21 mouse cellular contexts compared by ENCODE assay signal in genomic region chr5:7073936-7074631, GRCm38 (mm10).
DNase-seq lines count a peak whose midpoint lies in the region; ATAC-seq and TF ChIP-seq lines count a peak whose summit lies in the region.
"Had no signal": no experiment of that assay in that cellular context is flagged by ENCODE, and none has a peak within 500 bp of the region (broad histone marks: within the 10 kb centered on the region; RNA-seq: fewer than 3 reads in every experiment).

No protein-coding gene starts in this region.

- peak; percentile 79 for ATAC-seq in forebrain, postnatal 0 days
- no peak for ATAC-seq in forebrain, embryonic 13.5 days
- no peak for ATAC-seq in neural tube, embryonic 15.5 days (ENCODE audit: low FRiP score)
- ATAC-seq in midbrain, embryonic 13.5 days: 0 out of 2 replicates have a peak, but pooled peaks have one; percentile 40
- ATAC-seq in monocyte, adult 5-6 weeks (replicated peaks; ENCODE audit: insufficient number of reproducible peaks, low FRiP score, low TSS enrichment, poor library complexity, severe bottlenecking): no peak

- no peak overlapping the region for H3K4me2 ChIP-seq in forebrain, postnatal 0 days (ENCODE audit: low read depth)
- H3K4me2 ChIP-seq in forebrain, embryonic 13.5 days: no peak overlapping the region
- no peak overlapping the region for H3K4me2 ChIP-seq in neural tube, embryonic 15.5 days
- H3K4me2 ChIP-seq in midbrain, embryonic 13.5 days (replicated peaks): no peak overlapping the region
- H3K4me2 ChIP-seq: limb, embryonic 12.5 days; liver, embryonic 13.5 days; lung, embryonic 15.5 days had no signal

- H3K4me1 ChIP-seq in forebrain, postnatal 0 days (ENCODE audit: insufficient read depth): no peaks in the 10 kb centered on the region
- no peaks in the 10 kb centered on the region for H3K4me1 ChIP-seq in forebrain, embryonic 13.5 days
- H3K4me1 ChIP-seq in neural tube, embryonic 15.5 days: no peaks in the 10 kb centered on the region
- H3K4me1 ChIP-seq in midbrain, embryonic 13.5 days (replicated peaks): no peaks in the 10 kb centered on the region
- H3K4me1 ChIP-seq: limb, embryonic 12.5 days; liver, embryonic 13.5 days; lung, embryonic 15.5 days had no signal

- no peaks in the 10 kb centered on the region for H3K9me3 ChIP-seq in forebrain, postnatal 0 days (ENCODE audit: low read length)
- H3K9me3 ChIP-seq in forebrain, embryonic 13.5 days (replicated peaks): no peaks in the 10 kb centered on the region
- H3K9me3 ChIP-seq in neural tube, embryonic 15.5 days (replicated peaks): no peaks in the 10 kb centered on the region
- H3K9me3 ChIP-seq in midbrain, embryonic 13.5 days: no peaks in the 10 kb centered on the region
- H3K9me3 ChIP-seq: limb, embryonic 12.5 days; liver, embryonic 13.5 days; lung, embryonic 15.5 days had no signal

- peak; percentile 53 for DNase-seq in forebrain, postnatal 0 days
- peak; percentile 15 for DNase-seq in neural tube, embryonic 10.5 days (ENCODE audit: extremely low spot score, low spot score)
- DNase-seq in adrenal gland, adult 2 months: no peak
- DNase-seq: adrenal gland, adult 8-10 months; cerebellum, adult 9-11 months; gastrocnemius, postnatal 10 days; heart, adult 18-20 months; heart, postnatal 4 days; kidney, adult 11 months; liver, embryonic 13.5 days; thymus, postnatal 25 days had no signal

- no peak overlapping the region for H3K27ac ChIP-seq in forebrain, postnatal 0 days (ENCODE audit: low read depth, low read length)
- H3K27ac ChIP-seq in forebrain, embryonic 13.5 days: no peak overlapping the region
- H3K27ac ChIP-seq in neural tube, embryonic 15.5 days (replicated peaks): no peak overlapping the region
- H3K27ac ChIP-seq in midbrain, embryonic 13.5 days: no peak overlapping the region
- H3K27ac ChIP-seq: kidney, postnatal 0 days; limb, embryonic 12.5 days; liver, embryonic 13.5 days; lung, embryonic 15.5 days; macrophage; stomach, postnatal 0 days had no signal

- TF ChIP-seq CTCF in forebrain, postnatal 0 days (IDR thresholded peaks at IDR 0.05; ENCODE audit: low read depth): no peak

- no peak overlapping the region for H3K9ac ChIP-seq in forebrain, postnatal 0 days
- no peak overlapping the region for H3K9ac ChIP-seq in forebrain, embryonic 13.5 days
- no peak overlapping the region for H3K9ac ChIP-seq in neural tube, embryonic 15.5 days (replicated peaks)
- H3K9ac ChIP-seq in midbrain, embryonic 13.5 days (replicated peaks): no peak overlapping the region
- H3K9ac ChIP-seq: limb, embryonic 12.5 days; liver, embryonic 13.5 days; lung, embryonic 15.5 days had no signal

- H3K27me3 ChIP-seq in forebrain, postnatal 0 days (ENCODE audit: insufficient read depth, low read length): no peaks in the 10 kb centered on the region
- H3K27me3 ChIP-seq in forebrain, embryonic 13.5 days: no peaks in the 10 kb centered on the region
- H3K27me3 ChIP-seq in neural tube, embryonic 15.5 days (replicated peaks): no peaks in the 10 kb centered on the region
- no peaks in the 10 kb centered on the region for H3K27me3 ChIP-seq in midbrain, embryonic 13.5 days
- H3K27me3 ChIP-seq: CH12.LX; limb, embryonic 12.5 days; liver, embryonic 13.5 days; lung, embryonic 15.5 days had no signal

- 52% methylated on average over 1 of the region's 1 CpGs for WGBS in forebrain, postnatal 0 days
- 44% methylated on average over 1 of the region's 1 CpGs for WGBS in forebrain, embryonic 13.5 days
- WGBS in neural tube, embryonic 15.5 days: 19% methylated on average over 1 of the region's 1 CpGs
- WGBS in midbrain, embryonic 13.5 days: 20% methylated on average over 1 of the region's 1 CpGs

- H3K4me3 ChIP-seq in forebrain, postnatal 0 days (ENCODE audit: low read depth, low read length): no peak overlapping the region
- H3K4me3 ChIP-seq in forebrain, embryonic 13.5 days: no peak overlapping the region
- H3K4me3 ChIP-seq in neural tube, embryonic 15.5 days (replicated peaks): no peak overlapping the region
- H3K4me3 ChIP-seq in midbrain, embryonic 13.5 days (replicated peaks): no peak overlapping the region
- H3K4me3 ChIP-seq: limb, embryonic 12.5 days; liver, embryonic 13.5 days; lung, embryonic 15.5 days had no signal

- H3K36me3 ChIP-seq in forebrain, postnatal 0 days (ENCODE audit: insufficient read depth): no peaks in the 10 kb centered on the region
- H3K36me3 ChIP-seq in forebrain, embryonic 13.5 days (ENCODE audit: poor library complexity, severe bottlenecking): no peaks in the 10 kb centered on the region
- H3K36me3 ChIP-seq in neural tube, embryonic 15.5 days: no peaks in the 10 kb centered on the region
- no peaks in the 10 kb centered on the region for H3K36me3 ChIP-seq in midbrain, embryonic 13.5 days
- H3K36me3 ChIP-seq: limb, embryonic 12.5 days; liver, embryonic 13.5 days; lung, embryonic 15.5 days had no signal

Comparison
In these comparisons a context has a peak if more than half of its experiments do, and no peak if none do; other contexts are left out.
1. ATAC-seq: peak in forebrain, postnatal 0 days (single experiment) and midbrain, embryonic 13.5 days (single experiment); none in forebrain, embryonic 13.5 days (single experiment), neural tube, embryonic 15.5 days (single experiment) and monocyte, adult 5-6 weeks (single experiment).